Mouse (Mus musculus) thymus, postnatal 10 days (tissue): Measurements from ENCODE around the gene Arhgap45.
A peak's percentile ranks its signal among the peaks of the same experiment; 100 is the strongest.
"Not testable (repeated sequence)": the region's sequence is repeated elsewhere in the genome, so short reads cannot be mapped to it uniquely, and the experiment has no call there.

Experiments
- DNase-seq, 2 experiments: peaks; one replicate each; pipeline ENCODE4 v3.0.0; 2021; ENCODE audit warnings: low spot score in 2 of 2

Gene Arhgap45

DNA sequence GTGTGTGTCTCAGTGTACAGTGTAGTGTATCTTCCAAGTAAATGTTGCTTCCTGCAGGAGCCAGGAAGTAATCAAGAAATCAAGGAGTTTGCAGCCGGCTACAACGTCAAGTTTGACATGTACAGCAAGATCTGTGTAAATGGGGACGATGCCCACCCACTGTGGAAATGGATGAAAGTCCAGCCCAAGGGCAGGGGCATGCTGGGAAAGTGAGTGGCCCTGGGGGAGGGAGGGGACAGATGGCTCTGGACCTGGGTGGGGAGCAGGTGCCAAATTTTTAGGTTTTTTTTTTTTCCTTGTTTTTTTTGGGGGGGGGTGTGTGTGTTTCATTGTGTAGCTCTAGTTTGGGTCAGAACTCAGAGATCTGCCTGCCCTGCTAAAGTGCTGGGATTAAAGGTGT lies 38.5 kb downstream of the Arhgap45 start:
- DNase-seq, result not testable (repeated sequence)

DNA sequence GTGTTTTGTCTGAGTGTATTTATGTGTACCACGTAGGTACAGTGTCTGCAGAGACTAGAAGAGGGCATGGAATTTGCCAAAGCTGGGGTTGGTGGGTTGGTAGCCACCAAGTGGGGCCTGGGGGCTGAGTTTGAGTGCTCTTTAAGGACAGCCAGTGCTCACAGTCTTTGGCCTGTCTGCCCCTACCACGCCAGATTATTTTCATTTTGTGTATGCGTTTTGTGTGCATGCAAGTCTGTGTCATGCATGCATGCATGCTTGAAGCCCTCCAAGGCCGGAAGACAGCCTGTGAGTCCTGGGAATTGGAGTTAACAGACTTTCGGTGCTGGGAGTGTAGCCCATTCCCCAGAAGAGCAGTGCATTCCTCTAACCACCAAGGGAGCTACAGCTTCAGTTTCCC lies 38.9 kb downstream of the Arhgap45 start:
- no peak for DNase-seq

DNA sequence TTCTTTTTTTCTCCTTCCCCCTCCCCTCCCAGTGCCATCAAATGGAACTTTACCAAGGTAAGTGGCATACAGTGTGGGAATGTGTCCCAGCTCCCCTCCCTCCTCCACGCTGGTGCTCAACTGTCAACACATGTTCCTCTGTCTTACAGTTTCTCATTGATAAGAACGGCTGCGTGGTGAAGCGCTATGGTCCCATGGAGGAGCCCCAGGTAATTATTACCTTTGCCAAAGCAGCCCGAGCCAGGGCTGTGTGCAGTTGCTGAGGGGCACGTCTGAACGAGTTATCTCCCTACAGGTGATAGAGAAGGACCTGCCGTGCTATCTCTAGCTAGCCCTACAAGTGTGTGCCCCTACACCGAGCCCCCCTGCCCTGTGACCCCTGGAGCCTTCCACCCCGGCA lies 39.4 kb downstream of the Arhgap45 start:
- DNase-seq, result no peak

DNA sequence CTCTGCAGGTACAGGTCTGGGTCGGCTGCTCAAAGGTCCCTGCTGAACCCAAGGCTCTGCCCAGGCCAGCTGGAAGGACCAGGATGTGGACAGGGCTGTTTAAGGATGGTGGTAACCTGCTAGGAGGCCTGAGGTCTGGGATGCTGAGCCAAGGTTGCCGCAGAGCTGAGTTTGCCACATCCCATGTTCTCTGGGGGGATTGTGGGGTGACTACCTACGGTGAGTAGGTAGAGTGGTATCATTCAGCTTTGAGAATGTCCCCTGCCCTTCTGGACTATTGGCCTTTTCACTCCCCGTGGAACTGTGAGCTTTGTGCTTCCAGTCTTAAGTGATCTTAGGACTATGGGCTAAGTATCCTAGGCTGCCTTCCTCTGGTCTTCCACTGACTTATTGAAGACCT lies 40.1 kb downstream of the Arhgap45 start:
- DNase-seq, result no peak

DNA sequence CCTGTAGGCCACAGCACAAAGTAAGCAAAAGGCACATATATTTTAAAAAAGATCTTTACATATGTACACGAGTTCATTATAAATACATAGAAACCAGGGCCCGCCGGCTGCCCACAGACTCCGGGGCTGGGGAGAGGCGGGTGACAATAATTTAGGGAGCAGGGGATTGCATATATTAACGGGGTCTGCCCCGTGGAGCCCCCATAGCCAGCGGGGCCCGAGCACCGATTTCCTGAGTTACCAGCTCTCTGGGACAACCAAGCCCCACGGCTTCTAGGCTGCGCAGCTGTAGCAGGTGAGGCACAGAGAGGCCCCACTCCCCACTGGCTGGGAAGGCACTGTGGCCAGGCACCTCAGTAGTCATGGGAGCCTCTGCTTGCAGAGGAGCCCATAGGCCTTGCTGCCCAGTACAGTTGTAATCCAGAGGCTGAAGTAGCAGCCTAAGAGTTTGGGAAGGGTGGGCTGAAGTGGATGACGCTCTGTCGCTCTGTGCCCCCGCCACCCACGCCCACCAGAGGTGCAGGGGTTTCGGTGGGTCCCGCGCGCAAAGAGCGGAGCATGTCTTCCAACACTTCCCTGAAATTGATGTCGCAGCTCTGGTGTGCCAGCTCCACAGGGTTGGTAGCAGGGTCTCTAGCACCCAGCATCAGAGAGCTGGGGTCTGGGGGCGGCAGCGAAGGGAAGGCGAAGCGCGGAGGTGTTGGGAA lies 40.7 kb downstream of the Arhgap45 start:
- no peak for DNase-seq

DNA sequence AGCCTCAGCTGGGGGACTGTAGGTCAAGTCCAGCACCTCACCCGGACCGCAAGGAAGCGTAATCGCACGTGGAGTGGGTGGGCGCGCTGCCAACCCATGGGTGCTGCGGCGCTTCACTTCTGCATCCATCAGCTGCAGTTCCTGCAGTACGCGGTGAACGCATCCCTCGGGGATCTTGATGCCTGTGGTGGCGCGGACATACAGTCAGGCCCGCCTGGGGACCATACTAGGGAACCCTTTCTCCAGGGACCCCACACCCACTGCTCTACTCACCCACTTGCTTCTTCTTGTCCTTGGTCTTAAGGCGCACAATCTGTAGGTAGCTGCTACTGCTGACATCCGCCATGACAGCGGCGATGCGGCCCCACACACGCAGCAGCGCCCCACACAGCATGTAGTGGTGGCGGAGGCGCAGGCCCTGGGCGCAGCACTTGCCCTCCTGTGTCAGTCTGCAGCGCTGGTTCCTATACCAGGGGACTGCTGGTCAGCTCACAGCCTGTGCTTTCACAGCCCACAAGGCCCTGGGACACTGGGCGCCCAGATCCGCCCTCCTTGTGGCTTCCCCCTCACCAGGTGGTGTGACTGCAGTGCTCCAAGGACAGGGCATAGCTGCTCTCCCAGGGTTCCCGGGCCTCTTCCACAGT lies 41.4 kb downstream of the Arhgap45 start:
- no peak for DNase-seq

DNA sequence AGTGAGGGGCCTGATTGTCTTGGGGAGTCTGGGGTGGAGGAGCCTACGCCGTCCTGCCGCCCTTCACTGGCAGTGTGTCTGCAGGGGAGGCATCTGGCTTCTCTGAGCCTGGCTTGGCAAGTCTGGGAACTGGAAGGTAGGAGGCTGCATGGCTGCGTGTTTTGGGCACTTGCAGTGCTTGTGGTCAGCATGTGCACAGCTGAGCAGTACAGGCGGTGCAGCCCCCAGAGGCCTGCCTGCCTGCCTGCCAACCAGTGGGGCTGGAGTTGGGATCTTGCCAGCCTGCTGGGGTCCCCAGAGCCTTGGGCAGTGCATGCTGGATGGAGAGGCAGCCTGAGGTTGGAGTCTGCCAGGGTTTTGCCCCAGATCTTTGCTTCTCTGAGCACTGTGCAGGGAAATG lies 46.7 kb downstream of the Arhgap45 start:
- no peak for DNase-seq

DNA sequence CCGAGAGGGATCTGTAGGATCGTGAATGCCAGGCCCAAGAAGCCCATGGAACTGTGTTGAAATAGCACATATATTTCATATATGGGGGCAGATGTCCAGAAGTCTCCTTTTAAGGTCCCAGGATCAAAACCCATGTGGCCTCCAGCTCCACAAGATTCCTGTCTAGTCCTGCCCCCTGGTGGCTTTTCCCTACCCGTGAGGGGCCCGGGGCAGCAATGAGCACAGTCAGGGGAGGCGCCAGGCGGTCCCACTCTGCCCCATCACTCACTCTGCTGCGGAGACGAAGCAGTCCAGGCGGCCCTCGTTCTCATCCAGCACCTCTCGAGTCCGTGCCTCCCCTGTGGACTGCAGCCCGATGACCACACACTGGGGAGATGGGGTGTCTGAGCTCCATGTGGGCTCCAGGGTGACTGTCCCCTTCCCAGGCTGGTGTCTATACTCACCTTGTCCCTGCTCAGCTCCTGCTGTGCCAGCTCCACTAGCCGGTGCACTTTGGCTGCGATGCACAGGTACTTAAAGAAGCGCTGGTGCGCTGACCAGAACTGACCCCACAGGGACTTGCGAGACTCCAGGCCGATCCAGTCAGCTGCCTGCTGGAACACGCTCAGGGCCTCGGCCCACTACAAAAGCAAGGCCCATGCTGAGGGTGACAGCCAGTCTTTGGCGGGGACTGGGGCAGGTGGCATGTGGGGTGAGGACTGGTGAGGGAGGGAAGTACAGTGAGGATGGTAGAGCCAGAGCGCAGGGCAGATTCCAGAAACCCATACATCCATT lies 47.6 kb downstream of the Arhgap45 start:
- DNase-seq, result peak in 1 of 2 experiments; percentile 40

DNA sequence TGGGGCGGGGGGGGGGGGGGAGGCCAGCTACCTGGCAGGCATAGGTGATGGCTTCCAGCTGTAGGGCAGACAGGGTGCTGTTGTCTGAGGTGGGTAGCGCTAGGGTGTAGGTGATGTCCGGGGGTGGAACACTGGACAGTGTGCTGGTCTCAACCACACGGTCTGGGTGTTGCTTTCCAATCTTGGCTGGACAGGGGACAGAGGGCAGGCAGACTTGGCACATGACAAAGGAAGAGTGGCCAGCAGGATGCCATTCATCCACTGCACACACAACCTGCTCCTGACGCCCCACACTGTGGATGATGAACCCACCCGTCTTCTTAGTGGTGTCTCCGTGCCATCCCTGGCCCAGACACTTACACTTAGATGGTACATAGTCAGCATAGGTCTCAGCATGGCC lies 52.8 kb downstream of the Arhgap45 start:
- DNase-seq, result no peak

DNA sequence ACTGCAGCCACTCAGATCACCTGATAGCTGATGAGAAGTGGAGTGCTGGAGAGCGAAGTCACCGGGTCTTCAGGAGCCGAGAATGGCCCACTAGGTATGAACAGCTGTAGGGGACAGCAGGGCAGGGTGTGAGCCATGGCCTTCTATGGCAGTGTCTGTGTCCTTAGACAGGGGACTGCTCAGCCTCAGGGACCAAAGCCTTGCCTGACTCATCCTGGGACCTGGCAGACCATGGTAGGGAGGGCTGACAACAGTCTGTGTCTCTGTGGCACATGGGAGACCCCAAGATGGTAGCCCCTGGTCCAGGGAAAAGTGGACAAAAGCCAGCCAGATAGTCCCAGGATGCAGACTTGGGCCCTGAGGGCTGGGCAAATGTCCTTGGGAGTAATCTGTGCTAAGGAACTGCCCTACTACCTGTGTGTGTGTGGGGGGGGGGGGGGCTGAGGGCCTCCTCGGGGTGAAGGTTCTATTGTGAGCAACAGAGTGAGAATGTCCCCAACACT lies 53.5 kb downstream of the Arhgap45 start:
- no peak for DNase-seq

DNA sequence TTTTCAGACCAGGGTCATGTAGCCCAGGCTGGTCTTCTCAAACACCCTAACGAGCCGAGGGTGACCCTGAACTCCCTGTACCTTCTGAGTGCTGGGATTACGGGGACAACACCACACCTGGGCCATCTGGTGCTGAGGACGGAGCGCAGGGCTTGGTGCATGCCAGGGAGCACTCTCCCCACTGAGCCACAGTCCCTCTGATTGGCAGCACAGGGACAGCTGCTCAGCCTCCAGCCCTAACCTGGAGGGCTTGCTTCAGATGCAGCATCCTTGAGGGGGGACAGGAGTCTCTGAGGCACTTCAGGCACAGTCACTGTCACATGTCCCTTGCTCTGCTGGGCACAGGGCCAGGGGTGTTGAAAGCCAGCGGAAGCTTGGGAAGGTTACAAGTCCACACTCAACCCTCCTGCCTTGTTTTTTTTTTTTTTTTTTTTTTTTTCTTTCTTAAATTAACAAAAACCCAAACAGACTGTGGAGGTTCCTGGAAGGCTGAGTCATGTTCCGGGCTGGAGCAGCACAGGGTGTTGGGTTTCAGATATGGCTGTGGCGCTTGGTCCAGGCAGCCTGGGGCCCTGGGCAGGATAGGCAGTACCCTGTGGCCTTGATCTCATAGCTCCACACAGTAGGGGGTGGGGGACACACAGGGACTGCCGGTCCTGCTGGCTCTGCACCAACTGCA lies 54.5 kb downstream of the Arhgap45 start:
- no peak for DNase-seq

DNA sequence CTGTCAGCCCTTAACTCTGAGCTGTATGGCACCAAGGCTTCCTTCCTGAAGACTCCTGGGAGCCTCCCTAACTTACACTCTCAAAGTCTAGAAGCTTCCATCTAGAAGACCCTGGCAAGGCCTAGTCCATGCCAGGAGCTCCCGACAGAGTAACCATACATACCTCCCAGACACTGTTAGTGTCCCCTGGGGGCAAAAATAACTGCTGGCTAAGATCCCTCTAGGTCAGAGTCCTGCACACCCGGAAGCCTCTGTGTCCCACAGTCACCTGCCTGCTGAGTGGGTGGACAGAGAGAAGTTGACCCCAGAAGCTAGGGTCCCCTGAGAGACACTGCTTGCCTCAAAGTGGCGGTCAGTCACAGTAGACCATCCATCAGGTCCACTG lies 55.1 kb downstream of the Arhgap45 start:
- DNase-seq, result no peak

DNA sequence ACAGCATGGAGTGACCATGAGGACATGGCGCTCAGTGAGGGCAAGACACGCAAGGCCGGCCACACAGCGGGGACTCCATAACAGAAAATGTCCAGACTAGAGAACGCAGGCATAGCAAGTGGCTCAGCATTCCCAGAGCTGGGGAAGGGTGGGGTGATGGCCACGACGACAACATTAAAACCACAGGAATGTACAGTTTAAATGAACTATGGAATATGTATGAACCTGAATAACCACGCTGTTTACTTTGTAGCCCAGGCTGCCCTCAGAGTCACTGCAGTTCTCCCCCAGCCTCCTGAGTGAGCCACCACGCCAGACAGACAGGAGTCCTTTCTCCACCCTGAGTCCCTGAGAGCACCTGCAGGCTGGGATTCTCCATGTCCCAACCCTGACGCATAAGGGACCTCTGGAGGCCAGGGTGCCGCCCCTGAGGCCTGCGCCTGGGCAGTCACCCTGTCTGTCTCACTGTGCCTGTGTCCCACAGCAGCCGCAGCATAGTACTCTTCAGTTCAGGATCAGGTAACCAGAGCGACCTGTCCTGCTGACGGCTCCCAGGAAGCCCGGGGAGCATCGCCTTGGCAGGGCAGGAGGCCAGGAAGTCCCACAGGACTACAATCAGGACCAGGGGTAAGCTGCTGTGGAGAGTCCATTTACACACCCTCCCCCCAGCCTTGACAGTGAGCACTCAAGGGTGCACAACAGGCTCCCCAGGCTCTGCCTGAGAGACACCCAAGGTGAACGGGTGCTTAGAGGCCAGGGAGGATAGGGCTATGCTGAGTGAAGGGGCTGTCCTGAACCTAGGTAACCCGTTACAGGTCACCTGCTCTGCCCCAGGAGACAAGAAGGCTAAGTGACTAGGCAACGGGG lies 56.4 kb downstream of the Arhgap45 start:
- DNase-seq, result no peak

DNA sequence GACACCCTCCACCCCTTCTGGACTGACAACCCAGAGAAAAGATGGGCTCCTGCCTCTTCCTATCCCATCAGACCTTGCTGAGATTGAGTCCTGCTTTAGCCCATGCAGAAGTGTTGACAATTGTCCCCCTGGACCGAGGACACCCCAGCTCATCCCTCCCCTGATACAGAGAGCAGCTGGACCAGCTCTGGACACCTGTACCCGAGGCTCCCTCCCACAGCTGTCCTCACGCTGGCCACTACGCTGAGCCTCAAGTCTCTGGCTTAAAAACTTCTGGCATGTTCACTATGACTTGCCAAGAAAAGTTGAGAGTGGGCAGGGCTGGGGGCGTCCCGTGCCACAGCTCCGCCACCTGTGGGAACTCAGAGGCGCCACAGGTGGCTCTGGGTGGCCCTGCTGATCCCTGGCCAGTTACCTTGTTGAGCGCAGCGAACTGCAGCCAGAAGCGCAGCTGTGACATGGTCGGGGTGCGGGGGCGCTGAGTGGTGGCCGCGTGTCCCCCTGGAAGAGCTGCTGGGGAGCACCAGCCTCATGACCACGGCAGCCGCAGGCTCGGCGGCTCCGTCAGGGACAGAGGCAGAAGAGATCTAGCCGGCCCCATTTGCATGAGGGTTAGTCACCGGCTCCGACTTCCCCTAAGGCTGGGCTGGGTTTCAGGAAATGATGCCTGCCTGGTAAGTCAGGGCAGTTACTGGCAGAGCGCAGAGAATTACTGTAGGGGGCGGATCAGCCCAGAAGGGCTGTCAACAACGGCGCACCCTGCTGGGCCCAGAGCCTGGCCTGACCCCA lies 58.6 kb downstream of the Arhgap45 start:
- peak; percentile 68 to 75 for DNase-seq

DNA sequence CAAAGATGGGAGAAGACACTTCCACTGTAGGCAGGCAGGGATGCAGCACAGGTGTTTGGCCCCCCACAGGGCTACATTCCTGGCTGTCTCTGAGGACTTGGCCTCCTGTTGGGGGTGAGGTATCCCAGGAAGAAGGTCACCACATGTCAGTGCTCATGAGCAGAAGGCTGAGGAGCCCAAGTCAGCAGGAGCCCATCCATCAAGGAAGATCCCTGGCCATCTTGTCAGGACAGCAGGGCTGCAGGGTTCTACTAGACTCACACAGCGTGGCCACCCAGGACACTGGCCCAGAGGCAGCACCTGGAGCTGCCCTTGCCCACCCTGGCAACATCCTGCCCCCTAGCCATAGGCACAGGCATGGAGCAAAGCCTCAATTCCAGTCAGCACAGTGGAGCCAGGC lies 59.5 kb downstream of the Arhgap45 start:
- no peak for DNase-seq

DNA sequence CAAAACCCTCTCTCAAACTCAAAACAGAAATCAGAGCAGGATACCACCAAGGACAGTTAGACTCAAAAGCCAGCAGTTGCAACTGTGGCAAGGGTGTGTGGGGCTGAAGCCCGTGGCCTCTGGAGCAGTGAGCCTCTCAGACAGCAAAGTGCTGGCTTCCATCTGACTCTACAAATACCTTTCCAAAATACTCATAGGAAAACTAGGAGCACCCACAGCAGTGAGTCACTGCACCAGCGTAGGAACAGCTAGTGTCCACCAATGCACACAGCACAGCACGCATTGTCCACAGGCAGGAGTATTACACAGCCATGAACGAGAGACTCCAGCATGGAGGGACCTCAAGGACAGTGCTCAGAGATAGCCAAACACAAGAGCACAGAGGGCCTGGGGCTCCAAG lies 59.9 kb downstream of the Arhgap45 start:
- DNase-seq, result no peak

DNA sequence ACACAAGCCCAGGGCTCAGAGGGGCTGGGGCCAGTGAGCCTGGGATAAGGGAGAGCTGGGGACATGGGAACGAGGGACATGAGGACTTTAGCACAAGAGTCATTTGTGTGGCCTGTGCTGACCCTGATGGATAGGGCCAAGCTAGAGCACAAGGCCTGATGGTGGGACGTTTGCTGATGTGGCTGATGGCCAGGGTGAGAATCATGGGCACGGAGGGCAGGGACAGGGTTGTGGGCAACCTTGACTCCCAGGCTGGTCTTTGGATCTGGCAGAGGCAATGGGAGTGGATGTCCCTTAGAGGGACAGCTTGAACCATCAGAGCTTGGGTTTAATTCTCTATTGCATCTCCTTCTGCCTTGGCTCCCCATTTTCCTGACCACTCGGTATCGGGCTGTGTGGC lies 60.9 kb downstream of the Arhgap45 start:
- no peak for DNase-seq

DNA sequence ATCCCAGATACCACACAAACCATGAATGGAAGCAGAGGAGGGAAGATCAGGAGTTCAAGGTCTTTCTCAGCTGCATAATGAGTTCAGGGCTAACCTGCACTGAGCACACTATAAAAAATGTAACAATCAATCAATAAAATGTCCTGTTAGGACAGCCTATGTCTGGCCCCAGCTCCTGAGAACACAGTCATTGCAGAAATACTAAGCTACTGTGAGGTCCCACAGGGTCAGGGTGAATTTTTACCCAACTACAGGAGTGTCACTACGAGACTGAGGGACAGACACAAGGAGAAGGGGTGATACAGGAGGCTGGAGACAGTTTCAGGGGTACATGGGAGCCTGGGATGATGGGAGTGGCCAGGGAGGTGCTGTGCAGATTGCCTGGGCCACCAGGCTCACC lies 61.9 kb downstream of the Arhgap45 start:
- DNase-seq, result no peak

DNA sequence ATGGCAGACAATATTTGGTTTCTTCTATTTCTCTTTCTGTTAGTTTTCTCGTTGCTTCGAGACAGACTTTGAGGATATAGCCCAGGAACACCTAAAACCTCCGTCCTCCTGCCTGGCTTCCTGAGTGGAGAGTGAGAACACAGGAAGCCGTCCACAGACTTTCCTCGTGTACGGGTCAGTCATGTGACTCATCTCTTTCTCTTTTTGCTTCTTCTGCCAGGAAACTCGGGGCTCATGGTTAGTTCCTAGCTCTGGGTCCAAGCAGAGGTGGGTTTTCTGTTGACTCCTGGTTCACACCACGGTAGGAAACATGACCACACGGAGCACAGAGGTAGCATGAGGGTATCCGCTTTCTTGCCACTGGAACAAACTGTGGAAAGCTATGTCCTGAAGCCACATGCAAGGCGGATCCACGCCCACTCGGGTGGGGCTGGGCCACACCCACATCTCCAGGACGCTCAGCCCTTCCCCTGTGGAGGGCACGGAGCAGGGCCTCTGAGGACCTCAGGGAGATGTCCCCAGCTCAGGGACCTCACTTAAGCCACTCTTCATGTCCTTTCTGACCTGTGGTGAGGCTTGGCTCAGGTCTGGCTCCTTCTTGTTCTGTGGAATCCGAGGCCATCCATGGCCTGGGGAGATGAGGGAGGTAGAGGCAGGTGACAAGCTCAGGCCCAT lies 64.1 kb downstream of the Arhgap45 start:
- DNase-seq, result no peak
